Mouse (Mus musculus): ENCODE measurements around the gene Tmem109. TPM values are rescaled to one million over a fixed set of nuclear protein-coding genes. Genes with fewer than 3 reads are reported as not detected.

Tmem109 gene
- total RNA-seq, 2 experiments from 2014 or later, result 38.3 to 43.9 TPM

GRCm38 (mm10) chr19:10855422-10855821, 26.4 kb downstream of the Tmem109 start:
- intact Hi-C loops (cut with DNase I), result no loop called here
- DNase-seq (ENCODE audit: extremely low spot score in 1 of 2, low spot score in 2 of 2), result no peak

- peak in 1 of 2 experiments; percentile 45 for DNase-seq (ENCODE audit: extremely low spot score in 1 of 2, low spot score in 2 of 2)
- intact Hi-C loops (cut with DNase I), result no loop called here
Measured at GRCm38 (mm10) chr19:10847311-10848087, 34.3 kb downstream of the Tmem109 start.

- DNase-seq (ENCODE audit: extremely low spot score in 1 of 2, low spot score in 2 of 2), result no peak
- intact Hi-C loops (cut with DNase I), result no loop called here
Measured at GRCm38 (mm10) chr19:10846150-10846549, 35.7 kb downstream of the Tmem109 start.

- DNase-seq (ENCODE audit: extremely low spot score in 1 of 2, low spot score in 2 of 2), result no peak
- intact Hi-C loops (cut with DNase I), result no loop called here
Measured at GRCm38 (mm10) chr19:10845454-10845853, 36.3 kb downstream of the Tmem109 start.

GRCm38 (mm10) chr19:10844206-10844605, 37.6 kb downstream of the Tmem109 start:
- intact Hi-C loops (cut with DNase I), result no loop called here

GRCm38 (mm10) chr19:10842914-10843313, 38.9 kb downstream of the Tmem109 start:
- intact Hi-C loops (cut with DNase I), result no loop called here
- no peak for DNase-seq (ENCODE audit: extremely low spot score in 1 of 2, low spot score in 2 of 2)

More at GRCm38 (mm10) chr19:10844206-10844605, 37.6 kb downstream of the Tmem109 start:
- DNase-seq (ENCODE audit: extremely low spot score in 1 of 2, low spot score in 2 of 2), result no peak

- peak in 1 of 2 experiments; percentile 36 for DNase-seq (ENCODE audit: extremely low spot score in 1 of 2, low spot score in 2 of 2)
- intact Hi-C loops (cut with DNase I), result no loop called here
Measured at GRCm38 (mm10) chr19:10841721-10842626, 39.8 kb downstream of the Tmem109 start.

- DNase-seq (ENCODE audit: extremely low spot score in 1 of 2, low spot score in 2 of 2), result no peak
- intact Hi-C loops (cut with DNase I), result no loop called here
Measured at GRCm38 (mm10) chr19:10839010-10839892, 42.5 kb downstream of the Tmem109 start, which contains the start of gene Slc15a3. TSS of gene Slc15a3 (plus strand) at chr19:10839727.

- no peak for DNase-seq (ENCODE audit: extremely low spot score in 1 of 2, low spot score in 2 of 2)
- intact Hi-C loops (cut with DNase I), result no loop called here
Measured at GRCm38 (mm10) chr19:10835671-10836070, 46.1 kb downstream of the Tmem109 start.

GRCm38 (mm10) chr19:10833611-10834010, 48.2 kb downstream of the Tmem109 start:
- no peak for DNase-seq (ENCODE audit: extremely low spot score in 1 of 2, low spot score in 2 of 2)
- intact Hi-C loops (cut with DNase I), result no loop called here

- intact Hi-C loops (cut with DNase I), result no loop called here
- DNase-seq (ENCODE audit: extremely low spot score in 1 of 2, low spot score in 2 of 2), result no peak
Measured at GRCm38 (mm10) chr19:10832030-10832429, 49.8 kb downstream of the Tmem109 start.

- intact Hi-C loops (cut with DNase I), result no loop called here
- peak in 1 of 2 experiments; percentile 87 for DNase-seq (ENCODE audit: extremely low spot score in 1 of 2, low spot score in 2 of 2)
Measured at GRCm38 (mm10) chr19:10831424-10831823, 50.4 kb downstream of the Tmem109 start.

- intact Hi-C loops (cut with DNase I), result no loop called here
Measured at GRCm38 (mm10) chr19:10829436-10830175, 52.2 kb downstream of the Tmem109 start, which contains the start of gene Cd6. TSS of gene Cd6 (minus strand) at chr19:10830058.

GRCm38 (mm10) chr19:10828321-10828720, 53.5 kb downstream of the Tmem109 start:
- intact Hi-C loops (cut with DNase I), result no loop called here
- no peak for DNase-seq (ENCODE audit: extremely low spot score in 1 of 2, low spot score in 2 of 2)

More at GRCm38 (mm10) chr19:10829436-10830175, 52.2 kb downstream of the Tmem109 start, which contains the start of gene Cd6:
- no peak for DNase-seq (ENCODE audit: extremely low spot score in 1 of 2, low spot score in 2 of 2)

- no peak for DNase-seq (ENCODE audit: extremely low spot score in 1 of 2, low spot score in 2 of 2)
- intact Hi-C loops (cut with DNase I), result no loop called here
Measured at GRCm38 (mm10) chr19:10824061-10824460, 57.7 kb downstream of the Tmem109 start.

- DNase-seq (ENCODE audit: extremely low spot score in 1 of 2, low spot score in 2 of 2), result no peak
- intact Hi-C loops (cut with DNase I), result no loop called here
Measured at GRCm38 (mm10) chr19:10822534-10822933, 59.3 kb downstream of the Tmem109 start.

- intact Hi-C loops (cut with DNase I), result no loop called here
- DNase-seq (ENCODE audit: extremely low spot score in 1 of 2, low spot score in 2 of 2), result no peak
Measured at GRCm38 (mm10) chr19:10821319-10821718, 60.5 kb downstream of the Tmem109 start.
